Mouse (Mus musculus): ENCODE data around the gene Snrnp70.

DNA sequence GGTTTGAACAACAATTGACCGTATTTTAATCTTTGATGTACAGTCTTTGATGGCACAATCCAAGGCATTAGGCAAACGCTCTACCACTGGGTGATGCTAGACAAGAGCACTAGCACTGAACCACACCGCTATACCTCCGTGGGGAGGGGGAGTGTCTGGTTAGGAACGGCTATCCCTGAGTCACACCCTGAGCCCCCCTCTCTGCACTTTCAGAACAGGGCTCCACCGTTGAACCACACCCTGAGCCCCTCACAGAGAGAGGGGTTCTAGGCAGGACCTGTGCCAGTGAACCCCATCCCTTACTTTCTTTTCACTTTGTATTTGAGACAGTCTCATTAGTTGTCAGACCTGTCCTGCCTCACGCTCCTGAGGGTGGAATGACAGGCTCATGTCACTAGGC lies 12.8 kb upstream of the Snrnp70 start:
- TF ChIP-seq CTCF (IDR thresholded peaks at IDR 0.05; ENCODE audit: extremely low read depth, insufficient read depth, low read length) (no peak), POLR2A (IDR thresholded peaks at IDR 0.05; ENCODE audit: extremely low read depth, insufficient read depth, low read length) (no peak)

All from cortical plate, adult 2 months (tissue).